Mouse (Mus musculus) E14TG2a.4 (cell line): Measurements from ENCODE around the gene Cdhr5.

Experiments used
- CTCF ChIP-seq: conservative IDR thresholded peaks from 2 replicates; pipeline ENCODE4 v1.5.1; 2014; ENCODE audit warnings: low read length
- NANOG ChIP-seq: IDR thresholded peaks from 2 replicates; pipeline ENCODE4 v1.6.1; 2014; ENCODE audit warnings: borderline replicate concordance, low read length, mixed read lengths
- POU5F1 ChIP-seq: IDR thresholded peaks from 2 replicates; pipeline ENCODE4 v1.6.1; 2014; ENCODE audit warnings: low read length, borderline replicate concordance

DNA sequence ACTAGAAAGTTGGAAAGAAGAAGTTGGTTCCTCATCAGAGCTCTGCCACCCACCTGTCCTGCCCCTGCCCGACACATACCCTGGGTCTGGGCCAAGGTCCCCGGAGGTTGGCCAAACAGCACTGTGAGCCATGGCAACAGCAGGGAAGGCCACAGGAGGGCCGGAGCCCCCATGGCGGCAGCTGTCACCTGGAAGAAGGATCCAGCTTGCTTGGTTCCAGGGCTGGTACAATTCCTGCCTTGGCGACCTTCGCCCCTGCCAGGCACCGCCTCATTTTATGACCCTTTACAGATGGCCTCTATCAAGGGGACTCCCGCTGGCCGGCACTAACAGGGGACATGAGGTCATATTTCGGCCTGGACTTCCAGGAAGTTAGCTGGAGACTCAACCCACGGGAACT lies at the start of gene Cdhr5:
- TF ChIP-seq CTCF, result no peak
- TF ChIP-seq POU5F1, result no peak
- TF ChIP-seq NANOG, result no peak
